Mouse (Mus musculus): ENCODE measurements at regions not wholly inside any gene's neighbourhood (a gene's known extent, or its start where the extent isn't known, plus 50 kb on each side); places are given as distances from the start of the nearest gene placed in this dataset.

GRCm38 (mm10) chr11:84667711-84668110, 142.4 kb upstream of the Lhx1 start:
- TF ChIP-seq GATA1 (IDR thresholded peaks at IDR 0.05; ENCODE audit: low read length), result no peak

GRCm38 (mm10) chr11:84664258-84664657, 138.9 kb upstream of the Lhx1 start:
- no peak for TF ChIP-seq GATA1 (IDR thresholded peaks at IDR 0.05; ENCODE audit: low read length)

- no peak for TF ChIP-seq GATA1 (IDR thresholded peaks at IDR 0.05; ENCODE audit: low read length)
These were observed 136.6 kb upstream of the Lhx1 start for GRCm38 (mm10) chr11:84661981-84662380.

GRCm38 (mm10) chr11:84660877-84661276, 135.5 kb upstream of the Lhx1 start:
- no peak for TF ChIP-seq GATA1 (IDR thresholded peaks at IDR 0.05; ENCODE audit: low read length)

GRCm38 (mm10) chr11:84659370-84659937, 134.1 kb upstream of the Lhx1 start:
- no peak for TF ChIP-seq GATA1 (IDR thresholded peaks at IDR 0.05; ENCODE audit: low read length)

- no peak for TF ChIP-seq GATA1 (IDR thresholded peaks at IDR 0.05; ENCODE audit: low read length)
These were observed 128.1 kb upstream of the Lhx1 start for GRCm38 (mm10) chr11:84653481-84653880.

- no peak for TF ChIP-seq GATA1 (IDR thresholded peaks at IDR 0.05; ENCODE audit: low read length)
These were observed 123.6 kb upstream of the Lhx1 start for GRCm38 (mm10) chr11:84648899-84649298.

- no peak for TF ChIP-seq GATA1 (IDR thresholded peaks at IDR 0.05; ENCODE audit: low read length)
These were observed 121.8 kb upstream of the Lhx1 start for GRCm38 (mm10) chr11:84647104-84647503.

GRCm38 (mm10) chr11:84643107-84643372, 117.7 kb upstream of the Lhx1 start:
- TF ChIP-seq GATA1 (IDR thresholded peaks at IDR 0.05; ENCODE audit: low read length), result no peak

- no peak for TF ChIP-seq GATA1 (IDR thresholded peaks at IDR 0.05; ENCODE audit: low read length)
These were observed 117.2 kb upstream of the Lhx1 start for GRCm38 (mm10) chr11:84642300-84643106.

GRCm38 (mm10) chr11:84641601-84642000, 116.3 kb upstream of the Lhx1 start:
- no peak for TF ChIP-seq GATA1 (IDR thresholded peaks at IDR 0.05; ENCODE audit: low read length)

- no peak for TF ChIP-seq GATA1 (IDR thresholded peaks at IDR 0.05; ENCODE audit: low read length)
These were observed 113.0 kb upstream of the Lhx1 start for GRCm38 (mm10) chr11:84638353-84638752.

GRCm38 (mm10) chr11:84637268-84637667, 111.9 kb upstream of the Lhx1 start:
- TF ChIP-seq GATA1 (IDR thresholded peaks at IDR 0.05; ENCODE audit: low read length), result no peak

GRCm38 (mm10) chr11:84634990-84635389, 109.7 kb upstream of the Lhx1 start:
- TF ChIP-seq GATA1 (IDR thresholded peaks at IDR 0.05; ENCODE audit: low read length), result no peak

GRCm38 (mm10) chr11:84633300-84633699, 108.0 kb upstream of the Lhx1 start:
- TF ChIP-seq GATA1 (IDR thresholded peaks at IDR 0.05; ENCODE audit: low read length), result no peak

GRCm38 (mm10) chr11:84628111-84628510, 102.8 kb upstream of the Lhx1 start:
- no peak for TF ChIP-seq GATA1 (IDR thresholded peaks at IDR 0.05; ENCODE audit: low read length)

- TF ChIP-seq GATA1 (IDR thresholded peaks at IDR 0.05; ENCODE audit: low read length), result no peak
These were observed 102.3 kb upstream of the Lhx1 start for GRCm38 (mm10) chr11:84627685-84628084.
